Mouse (Mus musculus): ENCODE measurements at regions not wholly inside any gene's neighbourhood (a gene's known extent, or its start where the extent isn't known, plus 50 kb on each side); places are given as distances from the start of the nearest gene placed in this dataset.

- H3K27ac ChIP-seq (ENCODE audit: low read length) = no peak overlapping the region
- no peak overlapping the region for H3K9ac ChIP-seq (replicated peaks; ENCODE audit: low read depth)
- H3K4me1 ChIP-seq (ENCODE audit: insufficient read depth, low read depth, low read length) = no peaks in the 10 kb centered on the region
- H3K27me3 ChIP-seq (replicated peaks; ENCODE audit: insufficient read depth, low read length) = no peaks in the 10 kb centered on the region
- H3K9me3 ChIP-seq (ENCODE audit: low read length) = no peaks in the 10 kb centered on the region
- ATAC-seq = no peak
- H3K4me2 ChIP-seq (replicated peaks; ENCODE audit: low read depth, low read length) = no peak overlapping the region
- H3K36me3 ChIP-seq (ENCODE audit: insufficient read depth, low read length) = no peaks in the 10 kb centered on the region
- H3K4me3 ChIP-seq (ENCODE audit: low read depth, low read length) = no peak overlapping the region
- WGBS = 25% methylated on average over 1 of the region's 1 CpGs
- DNase-seq (ENCODE audit: low spot score) = no peak
- TF ChIP-seq EP300 (IDR thresholded peaks at IDR 0.05) = no peak
- TF ChIP-seq CTCF (IDR thresholded peaks at IDR 0.05) = no peak
Measured at GRCm38 (mm10) chr4:71187801-71188200, 570.0 kb downstream of the Gm11232 start.

GRCm38 (mm10) chr4:71177661-71178060 is 580.1 kb downstream of the Gm11232 start:
- H3K27me3 ChIP-seq (replicated peaks; ENCODE audit: insufficient read depth, low read length) = no peaks in the 10 kb centered on the region
- H3K4me3 ChIP-seq (ENCODE audit: low read depth, low read length) = no peak overlapping the region
- no peak overlapping the region for H3K27ac ChIP-seq (ENCODE audit: low read length)
- 92% methylated on average over 2 of the region's 2 CpGs for WGBS
- H3K4me1 ChIP-seq (ENCODE audit: insufficient read depth, low read depth, low read length) = no peaks in the 10 kb centered on the region
- TF ChIP-seq CTCF (IDR thresholded peaks at IDR 0.05) (no peak), EP300 (IDR thresholded peaks at IDR 0.05) (no peak)
- H3K36me3 ChIP-seq (ENCODE audit: insufficient read depth, low read length) = no peaks in the 10 kb centered on the region
- DNase-seq (ENCODE audit: low spot score) (no peak), ATAC-seq (no peak)
- no peak overlapping the region for H3K9ac ChIP-seq (replicated peaks; ENCODE audit: low read depth)
- no peaks in the 10 kb centered on the region for H3K9me3 ChIP-seq (ENCODE audit: low read length)
- no peak overlapping the region for H3K4me2 ChIP-seq (replicated peaks; ENCODE audit: low read depth, low read length)

DNA sequence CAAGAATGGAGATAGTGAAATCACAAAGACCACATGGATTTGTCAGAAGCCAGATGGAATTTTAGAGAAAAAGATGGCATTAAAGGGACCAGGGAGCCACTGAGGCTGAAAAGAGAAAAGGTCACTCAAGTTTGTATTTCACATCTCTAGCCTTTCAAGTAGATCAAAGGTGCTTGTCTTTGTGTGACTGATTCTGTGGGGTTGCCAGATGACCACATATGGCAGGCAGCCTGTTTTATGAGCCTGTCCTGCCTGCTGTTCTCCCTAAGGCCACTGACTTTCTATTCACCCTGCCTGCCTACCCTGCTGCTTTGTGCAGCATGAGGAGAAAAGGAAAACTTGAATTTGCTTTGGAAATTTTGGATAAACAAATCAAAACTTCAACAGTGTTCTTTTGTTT is 592.0 kb downstream of the Gm11232 start:
- ATAC-seq = no peak
- H3K27me3 ChIP-seq (replicated peaks; ENCODE audit: insufficient read depth, low read length) = no peaks in the 10 kb centered on the region

GRCm38 (mm10) chr4:71131670-71132317 is 597.0 kb upstream of the Megf9 start:
- ATAC-seq = no peak
- no peak overlapping the region for H3K4me3 ChIP-seq (ENCODE audit: low read depth, low read length)
- H3K36me3 ChIP-seq (ENCODE audit: insufficient read depth, low read length) = no peaks in the 10 kb centered on the region
- no peaks in the 10 kb centered on the region for H3K4me1 ChIP-seq (ENCODE audit: insufficient read depth, low read depth, low read length)
- no peak for DNase-seq (ENCODE audit: low spot score)
- H3K4me2 ChIP-seq (replicated peaks; ENCODE audit: low read depth, low read length) = no peak overlapping the region
- WGBS = 28% methylated on average over 1 of the region's 1 CpGs
- H3K9me3 ChIP-seq (ENCODE audit: low read length) = no peaks in the 10 kb centered on the region
- no peak for TF ChIP-seq CTCF (IDR thresholded peaks at IDR 0.05)
- TF ChIP-seq EP300 (IDR thresholded peaks at IDR 0.05) = no peak
- no peak overlapping the region for H3K9ac ChIP-seq (replicated peaks; ENCODE audit: low read depth)
- H3K27ac ChIP-seq (ENCODE audit: low read length) = no peak overlapping the region
- H3K27me3 ChIP-seq (replicated peaks; ENCODE audit: insufficient read depth, low read length) = no peaks in the 10 kb centered on the region

More for the DNA sequence above, 592.0 kb downstream of the Gm11232 start:
- Histone ChIP-seq H3K9ac (replicated peaks; ENCODE audit: low read depth) (no peak overlapping the region), H3K9me3 (ENCODE audit: low read length) (no peaks in the 10 kb centered on the region), H3K27ac (ENCODE audit: low read length) (no peak overlapping the region), H3K4me1 (ENCODE audit: insufficient read depth, low read depth, low read length) (no peaks in the 10 kb centered on the region), H3K4me3 (ENCODE audit: low read depth, low read length) (no peak overlapping the region), H3K36me3 (ENCODE audit: insufficient read depth, low read length) (no peaks in the 10 kb centered on the region), H3K4me2 (replicated peaks; ENCODE audit: low read depth, low read length) (no peak overlapping the region)
- DNase-seq (ENCODE audit: low spot score) = no peak
- TF ChIP-seq CTCF (IDR thresholded peaks at IDR 0.05) (no peak), EP300 (IDR thresholded peaks at IDR 0.05) (no peak)

DNA sequence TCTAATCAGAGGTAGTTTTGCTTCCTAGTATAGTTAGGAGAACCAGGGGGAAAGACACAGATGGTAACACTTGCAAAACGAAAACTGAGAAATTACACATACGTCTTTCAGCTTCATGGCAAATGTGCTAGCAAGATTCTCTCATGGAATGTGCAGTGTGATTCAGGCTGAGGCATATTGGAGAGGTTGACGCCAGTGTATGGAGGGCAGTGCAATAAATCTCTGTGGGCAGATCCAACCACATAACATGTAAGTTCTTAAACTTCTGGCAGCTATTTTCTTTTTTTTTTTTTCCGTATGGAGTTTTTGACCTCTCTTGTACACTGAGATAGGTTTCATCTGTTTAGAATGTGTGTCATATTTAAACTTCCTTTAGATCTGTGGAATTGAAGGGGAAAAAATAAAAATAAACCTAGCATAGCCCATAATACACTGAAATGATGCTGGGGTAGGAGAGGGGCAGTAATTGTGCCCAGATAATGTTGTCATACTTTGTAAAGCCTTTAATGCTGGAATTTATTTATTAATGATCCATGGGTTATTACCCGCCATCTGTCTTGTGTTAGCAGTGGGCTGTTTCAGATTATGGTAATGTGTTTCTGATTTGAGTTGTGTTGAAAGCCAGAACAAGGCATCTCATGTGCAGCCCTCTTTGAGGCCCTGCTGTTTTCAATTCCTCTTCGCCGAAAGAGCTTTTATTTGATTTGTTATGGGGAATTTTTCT is 596.3 kb upstream of the Megf9 start:
- Histone ChIP-seq H3K4me2 (replicated peaks; ENCODE audit: low read depth, low read length) (no peak overlapping the region), H3K36me3 (ENCODE audit: insufficient read depth, low read length) (no peaks in the 10 kb centered on the region), H3K9ac (replicated peaks; ENCODE audit: low read depth) (no peak overlapping the region), H3K4me3 (ENCODE audit: low read depth, low read length) (no peak overlapping the region), H3K9me3 (ENCODE audit: low read length) (no peaks in the 10 kb centered on the region), H3K27me3 (replicated peaks; ENCODE audit: insufficient read depth, low read length) (no peaks in the 10 kb centered on the region), H3K4me1 (ENCODE audit: insufficient read depth, low read depth, low read length) (no peaks in the 10 kb centered on the region), H3K27ac (ENCODE audit: low read length) (no peak overlapping the region)
- ATAC-seq = no peak
- TF ChIP-seq EP300 (IDR thresholded peaks at IDR 0.05) (no peak), CTCF (IDR thresholded peaks at IDR 0.05) (no peak)
- DNase-seq (ENCODE audit: low spot score) = peak; percentile 16
- 55% methylated on average over 7 of the region's 7 CpGs for WGBS

- Histone ChIP-seq H3K9me3 (ENCODE audit: low read length) (no peaks in the 10 kb centered on the region), H3K27ac (ENCODE audit: low read length) (no peak overlapping the region), H3K36me3 (ENCODE audit: insufficient read depth, low read length) (no peaks in the 10 kb centered on the region), H3K27me3 (replicated peaks; ENCODE audit: insufficient read depth, low read length) (no peaks in the 10 kb centered on the region), H3K4me3 (ENCODE audit: low read depth, low read length) (no peak overlapping the region), H3K4me2 (replicated peaks; ENCODE audit: low read depth, low read length) (no peak overlapping the region), H3K4me1 (ENCODE audit: insufficient read depth, low read depth, low read length) (no peaks in the 10 kb centered on the region), H3K9ac (replicated peaks; ENCODE audit: low read depth) (no peak overlapping the region)
- no peak for DNase-seq (ENCODE audit: low spot score)
- TF ChIP-seq EP300 (IDR thresholded peaks at IDR 0.05) (no peak), CTCF (IDR thresholded peaks at IDR 0.05) (no peak)
- no peak for ATAC-seq
- WGBS = 61% methylated on average over 1 of the region's 1 CpGs
Measured at GRCm38 (mm10) chr4:71129306-71129705, 594.5 kb upstream of the Megf9 start.
